Mouse (Mus musculus) hindbrain, embryonic 11.5 days (tissue): Measurements from ENCODE around the gene Defb45. TPM values are rescaled to one million over a fixed set of nuclear protein-coding genes. Genes with fewer than 3 reads are reported as not detected.
A peak's percentile ranks its signal among the peaks of the same experiment; 100 is the strongest.

Experiments
- ATAC-seq: fragments of 200-750 bp; cut with Nextera tagmentation; 2 replicates; pipeline ENCODE4 v1.8.0; 2017; ENCODE audit warnings: mild to moderate bottlenecking, moderate TSS enrichment, moderate library complexity; ENCODE audit not compliant: low FRiP score
- DNase-seq: peaks from one replicate; pipeline ENCODE4 v3.0.0-alpha.2; 2015; ENCODE audit warnings: low spot score
- H3K27ac ChIP-seq: fragments of 300-500 bp; sonication (generic); 2 replicates; pipeline ENCODE4 v1.5.1; 2014; ENCODE audit warnings: mild to moderate bottlenecking, low read depth, low read length
- H3K27me3 ChIP-seq: fragments of 300-500 bp; sonication (generic); 2 replicates; pipeline ENCODE4 v1.6.1; 2014; ENCODE audit warnings: mild to moderate bottlenecking, low read length, moderate library complexity, mixed read lengths; ENCODE audit not compliant: control insufficient read depth, insufficient read depth
- H3K36me3 ChIP-seq: fragments of 300-500 bp; sonication (generic); 2 replicates; pipeline ENCODE4 v1.6.1; 2014; ENCODE audit warnings: mild to moderate bottlenecking, low read length, moderate library complexity, mixed read lengths; ENCODE audit not compliant: control insufficient read depth, insufficient read depth
- H3K4me1 ChIP-seq: fragments of 300-500 bp; sonication (generic); replicated peaks from 2 replicates; pipeline ENCODE4 v1.6.1; 2014; ENCODE audit warnings: low read length, mixed read lengths; ENCODE audit not compliant: control insufficient read depth, insufficient read depth
- H3K4me2 ChIP-seq: fragments of 300-500 bp; sonication (generic); replicated peaks from 2 replicates; pipeline ENCODE4 v1.6.1; 2014; ENCODE audit warnings: mild to moderate bottlenecking, low read depth, low read length
- H3K4me3 ChIP-seq: fragments of 300-500 bp; sonication (generic); 2 replicates; pipeline ENCODE4 v1.5.1; 2014; ENCODE audit warnings: low read depth, low read length
- H3K9ac ChIP-seq: fragments of 300-500 bp; sonication (generic); 2 replicates; pipeline ENCODE4 v1.6.1; 2014; ENCODE audit warnings: low read depth, low read length
- H3K9me3 ChIP-seq: fragments of 300-500 bp; sonication (generic); 2 replicates; pipeline ENCODE4 v1.6.1; 2016; ENCODE audit warnings: low read length; ENCODE audit not compliant: control insufficient read depth
- WGBS: fragments of 180-500 bp; shearing (Covaris S2); extraction: QIAGEN DNeasy Blood & Tissue Kit; methylation state at CpG from one replicate; pipeline ENCODE4 v1.1.7; 2014; 5-methylcytosine and 5-hydroxymethylcytosine counted together
- polyA plus RNA-seq: library from polyadenylated mRNA; unstranded; fragments of >200 nt; fragmentation: Nextera tagmentation; extraction: Ambion mirVana; gene quantifications from 2 replicates; pipeline ENCODE4 v1.2.1, GENCODE M21; 2014

Gene Defb45
- polyA plus RNA-seq, 1 experiment from 2014 or later = not detected

DNA sequence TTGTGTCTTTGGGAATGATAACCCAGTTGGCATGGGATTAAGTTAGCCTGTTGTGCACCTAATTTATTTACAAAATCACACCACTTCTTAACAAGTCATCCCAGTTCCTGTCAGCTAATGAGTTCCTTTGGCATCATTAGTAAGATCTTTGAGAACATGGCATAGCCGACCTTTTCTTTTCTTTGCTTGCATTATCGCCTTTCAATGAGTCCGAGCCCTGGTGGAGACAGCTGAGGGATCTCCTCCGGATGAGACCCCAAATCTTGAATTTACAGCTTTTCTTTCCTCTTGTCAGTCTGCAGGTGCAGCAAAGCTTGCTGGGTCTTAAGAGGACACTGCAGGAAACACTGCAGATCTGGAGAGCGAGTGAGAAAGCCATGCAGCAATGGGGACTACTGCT, 30.2 kb downstream of the Defb45 start, which contains the start of gene Gm17416:
Gene Gm17416, plus strand, starts transcription at position 301 of the 400 bp plus-strand sequence.
- ATAC-seq (no peak), DNase-seq (no peak)
- WGBS = 91% methylated on average over 5 of the region's 5 CpGs
- no peak within 1 kb of the TSS for H3K4me3 ChIP-seq
- no peak within 1 kb of the TSS for H3K9ac ChIP-seq
- H3K27me3 ChIP-seq = no peaks in the 10 kb centered on the region
- H3K27ac ChIP-seq = no peak within 1 kb of the TSS
- H3K4me2 ChIP-seq = no peak within 1 kb of the TSS
- no peaks in the 10 kb centered on the region for H3K36me3 ChIP-seq
- no peaks in the 10 kb centered on the region for H3K9me3 ChIP-seq
- H3K4me1 ChIP-seq = no peaks in the 10 kb centered on the region

DNA sequence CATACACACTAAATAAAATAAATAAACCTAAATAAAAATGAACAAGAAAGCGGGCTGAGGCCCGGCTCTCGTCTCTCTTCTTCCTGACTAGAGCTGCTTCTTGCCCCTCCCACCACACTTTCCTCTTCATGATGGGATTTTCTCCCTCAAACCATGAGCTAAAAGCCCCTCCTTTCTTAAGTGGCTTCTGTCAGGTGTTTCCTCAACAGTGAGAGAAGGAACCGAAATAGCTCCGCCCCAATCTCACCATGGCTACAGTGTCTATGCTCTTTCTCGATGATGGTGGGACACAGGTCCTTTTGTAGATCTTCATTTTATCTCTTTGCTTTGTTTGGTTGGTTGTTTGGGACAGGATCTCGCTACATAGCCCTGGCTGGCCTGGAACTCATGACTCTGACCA, 42.5 kb downstream of the Defb45 start:
- Histone ChIP-seq H3K4me3 (no peak overlapping the region), H3K9me3 (no peaks in the 10 kb centered on the region), H3K4me1 (no peaks in the 10 kb centered on the region), H3K4me2 (no peak overlapping the region), H3K9ac (no peak overlapping the region), H3K27me3 (no peaks in the 10 kb centered on the region), H3K27ac (no peak overlapping the region), H3K36me3 (no peaks in the 10 kb centered on the region)
- WGBS = 90% methylated on average over 7 of the region's 7 CpGs
- no peak for ATAC-seq
- no peak for DNase-seq

DNA sequence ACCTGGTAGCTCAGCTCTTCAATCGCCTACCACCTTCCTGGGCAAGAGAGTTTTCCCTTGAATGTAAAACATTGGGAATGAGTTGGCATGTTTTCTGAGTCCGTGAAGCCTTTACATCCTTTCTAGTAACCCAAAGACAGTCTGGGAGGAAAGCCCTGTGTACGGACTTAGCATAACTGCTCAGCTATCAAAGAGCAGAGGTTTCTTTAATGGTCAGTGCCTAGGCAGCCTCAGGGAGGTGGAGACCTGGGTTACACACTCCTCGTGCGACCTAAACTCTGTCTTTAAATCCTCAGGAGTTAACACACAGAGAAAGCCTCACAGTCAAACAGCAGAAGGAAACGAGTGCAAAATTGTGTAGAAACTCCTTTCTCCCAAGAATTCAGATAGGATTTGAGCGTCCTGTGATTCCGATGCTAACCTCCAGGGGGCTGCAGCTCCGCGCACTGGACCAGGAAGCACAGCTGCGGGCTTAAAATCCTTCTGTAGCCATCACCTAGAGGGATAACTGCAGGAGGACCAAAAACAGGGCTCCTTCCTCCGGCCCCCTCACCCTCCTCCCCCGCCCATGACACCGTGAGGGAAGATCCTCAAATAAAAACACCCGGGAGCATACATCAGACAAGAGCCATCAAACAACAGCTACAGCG, 45.3 kb downstream of the Defb45 start:
- Histone ChIP-seq H3K9me3 (no peaks in the 10 kb centered on the region), H3K27ac (no peak overlapping the region), H3K4me1 (no peaks in the 10 kb centered on the region), H3K4me3 (no peak overlapping the region), H3K4me2 (no peak overlapping the region), H3K9ac (no peak overlapping the region), H3K27me3 (no peaks in the 10 kb centered on the region), H3K36me3 (no peaks in the 10 kb centered on the region)
- ATAC-seq (no peak), DNase-seq (peak; percentile 84)
- WGBS = 15% methylated on average over 16 of the region's 16 CpGs

DNA sequence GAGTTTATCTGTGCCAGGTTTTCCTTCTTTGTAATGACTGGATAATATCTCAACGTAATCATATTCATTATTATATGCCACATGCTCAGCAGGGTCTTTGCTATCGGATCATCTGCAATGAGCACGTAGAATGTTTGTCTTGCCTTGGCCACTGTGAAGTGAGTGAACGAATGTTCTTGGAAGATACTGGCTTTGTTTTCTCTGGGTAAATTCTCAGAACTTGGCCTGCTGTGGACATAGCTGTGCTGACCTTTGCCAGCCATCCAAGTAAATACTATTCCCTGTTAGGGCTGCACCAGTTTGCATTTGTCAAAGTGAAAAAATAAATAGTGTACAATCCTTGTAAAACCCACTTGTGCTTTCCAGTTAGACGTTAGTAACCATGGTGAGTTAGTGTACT, 51.1 kb downstream of the Defb45 start:
- no peaks in the 10 kb centered on the region for H3K4me1 ChIP-seq
- no peaks in the 10 kb centered on the region for H3K36me3 ChIP-seq
- no peaks in the 10 kb centered on the region for H3K27me3 ChIP-seq
- DNase-seq = no peak
- H3K4me2 ChIP-seq = no peak overlapping the region
- no peaks in the 10 kb centered on the region for H3K9me3 ChIP-seq
- ATAC-seq = no peak
- no peak overlapping the region for H3K27ac ChIP-seq
- H3K9ac ChIP-seq = no peak overlapping the region
- 76% methylated on average over 5 of the region's 5 CpGs for WGBS
- H3K4me3 ChIP-seq = no peak overlapping the region

DNA sequence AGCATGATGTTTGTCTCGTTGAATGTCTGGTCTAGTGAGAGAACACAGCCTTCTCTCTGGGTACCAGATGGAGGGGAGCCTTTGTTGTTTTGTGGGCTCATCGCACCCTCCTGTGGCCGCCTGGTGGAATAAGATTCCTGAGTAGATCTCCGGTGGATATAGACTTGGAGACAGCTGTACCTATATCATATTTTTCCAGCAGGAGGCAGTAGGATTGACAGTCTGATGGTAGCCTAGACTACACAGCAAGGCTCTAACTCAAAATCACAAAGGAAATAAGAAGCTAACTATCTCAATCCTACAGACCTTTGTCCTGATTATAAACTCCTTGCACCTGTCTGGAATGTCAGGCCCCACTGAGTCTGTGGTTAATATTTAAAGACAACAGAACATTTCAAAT, 54.5 kb downstream of the Defb45 start:
- Histone ChIP-seq H3K9me3 (no peaks in the 10 kb centered on the region), H3K27ac (no peak overlapping the region), H3K36me3 (no peaks in the 10 kb centered on the region), H3K4me1 (no peaks in the 10 kb centered on the region), H3K4me2 (no peak overlapping the region), H3K4me3 (no peak overlapping the region), H3K27me3 (no peaks in the 10 kb centered on the region), H3K9ac (no peak overlapping the region)
- DNase-seq (peak; percentile 56), ATAC-seq (no peak)
- 23% methylated on average over 4 of the region's 4 CpGs for WGBS

DNA sequence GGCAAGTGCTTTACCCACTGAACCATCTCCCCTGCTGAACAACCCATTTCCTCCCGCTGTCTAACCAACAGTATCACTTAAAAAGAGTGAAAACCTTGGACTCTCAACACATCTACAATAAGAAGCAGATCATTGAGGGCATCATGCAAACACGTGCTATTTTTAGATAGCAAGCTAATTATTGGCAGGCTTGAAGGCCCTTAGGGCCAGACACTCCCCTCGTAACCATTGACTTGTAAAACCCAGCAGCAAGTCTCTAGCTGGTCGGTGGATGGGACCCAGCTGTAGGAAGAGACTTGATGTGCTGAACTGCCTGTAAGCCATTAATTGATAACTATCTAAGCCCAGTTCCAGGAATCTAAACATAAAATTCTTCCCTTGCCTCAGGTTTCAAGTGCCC, 55.7 kb downstream of the Defb45 start:
- Histone ChIP-seq H3K27ac (no peak overlapping the region), H3K9ac (no peak overlapping the region), H3K4me3 (no peak overlapping the region), H3K9me3 (no peaks in the 10 kb centered on the region), H3K4me1 (no peaks in the 10 kb centered on the region), H3K36me3 (no peaks in the 10 kb centered on the region), H3K27me3 (no peaks in the 10 kb centered on the region), H3K4me2 (no peak overlapping the region)
- no peak for DNase-seq
- no peak for ATAC-seq
- WGBS = 87% methylated on average over 4 of the region's 4 CpGs

Other genes with a start within 250 kb of the Defb45 start
- gene Nrsn2, start 222.8 kb downstream of the Defb45 start, polyA plus RNA-seq = 8.2 and 8.5 TPM in 2 replicates
- gene Sox12, start 201.3 kb downstream of the Defb45 start, polyA plus RNA-seq = 18.6 and 20.7 TPM in 2 replicates
- 42.9 and 45.9 TPM in 2 replicates for gene Zcchc3, start 184.4 kb downstream of the Defb45 start, polyA plus RNA-seq
- gene 6820408C15Rik, start 183.8 kb downstream of the Defb45 start, polyA plus RNA-seq = 2.9 and 3.8 TPM in 2 replicates
- gene Defb23, start 134.8 kb downstream of the Defb45 start, polyA plus RNA-seq = not detected in 2 replicates
- not detected in 2 replicates for gene Defb20, start 122.3 kb downstream of the Defb45 start, polyA plus RNA-seq
- not detected in 2 replicates for gene Defb22, start 109.3 kb downstream of the Defb45 start, polyA plus RNA-seq
- not detected in 2 replicates for gene Defb26, start 87.7 kb downstream of the Defb45 start, polyA plus RNA-seq
- not detected in 2 replicates for gene Defb28, start 81.1 kb downstream of the Defb45 start, polyA plus RNA-seq
- not detected in 2 replicates for gene Defb29, start 59.3 kb downstream of the Defb45 start, polyA plus RNA-seq
- not detected in 2 replicates for gene Gm17416, start 30.1 kb downstream of the Defb45 start, polyA plus RNA-seq
- gene Defb21, start 26.7 kb downstream of the Defb45 start, polyA plus RNA-seq = not detected in 2 replicates
- gene Defb19, start 19.1 kb downstream of the Defb45 start, polyA plus RNA-seq = not detected in 2 replicates
- gene Defb36, start 4.9 kb upstream of the Defb45 start, polyA plus RNA-seq = not detected in 2 replicates
- gene Defb25, start 23.7 kb upstream of the Defb45 start, polyA plus RNA-seq = not detected in 2 replicates
- gene Rem1, start 27.6 kb upstream of the Defb45 start, polyA plus RNA-seq = 0.29 and 0.62 TPM in 2 replicates
- 124 and 138 TPM in 2 replicates for gene H13, start 70.1 kb upstream of the Defb45 start, polyA plus RNA-seq
- 43.9 and 48.5 TPM in 2 replicates for gene Mcts2, start 87.6 kb upstream of the Defb45 start, polyA plus RNA-seq
- 166 and 168 TPM in 2 replicates for gene Id1, start 136.9 kb upstream of the Defb45 start, polyA plus RNA-seq
- gene Cox4i2, start 154.8 kb upstream of the Defb45 start, polyA plus RNA-seq = 4.1 and 4.4 TPM in 2 replicates
- 129 and 134 TPM in 2 replicates for gene Bcl2l1, start 232.3 kb upstream of the Defb45 start, polyA plus RNA-seq
- gene Tpx2, start 248.6 kb upstream of the Defb45 start, polyA plus RNA-seq = 139 and 140 TPM in 2 replicates